Mouse (Mus musculus) forebrain, embryonic 11.5 days (tissue): ENCODE data around the gene Olfm2. TPM values are rescaled to one million over a fixed set of nuclear protein-coding genes. Genes with fewer than 3 reads are reported as not detected.
A peak's percentile ranks its signal among the peaks of the same experiment; 100 is the strongest.

ENCODE experiments used
- ATAC-seq: fragments of 200-750 bp; cut with Nextera tagmentation; replicated peaks from 2 replicates; pipeline ENCODE4 v1.8.0; 2017; ENCODE audit warnings: moderate TSS enrichment; ENCODE audit not compliant: low FRiP score
- DNase-seq: peaks from one replicate; pipeline ENCODE4 v3.0.0-alpha.2; 2017; ENCODE audit warnings: low spot score
- H3K27ac ChIP-seq: fragments of 300-500 bp; sonication (generic); 2 replicates; pipeline ENCODE4 v1.5.1; 2014; ENCODE audit warnings: low read depth, low read length
- H3K27me3 ChIP-seq: fragments of 300-500 bp; sonication (generic); 2 replicates; pipeline ENCODE4 v1.6.1; 2014; ENCODE audit warnings: mild to moderate bottlenecking, low read length, mixed read lengths; ENCODE audit not compliant: control insufficient read depth, insufficient read depth
- H3K36me3 ChIP-seq: fragments of 300-500 bp; sonication (generic); 2 replicates; pipeline ENCODE4 v1.6.1; 2014; ENCODE audit warnings: mild to moderate bottlenecking, low read length, moderate library complexity, mixed read lengths; ENCODE audit not compliant: control insufficient read depth, insufficient read depth
- H3K4me1 ChIP-seq: fragments of 300-500 bp; sonication (generic); replicated peaks from 2 replicates; pipeline ENCODE4 v1.6.1; 2014; ENCODE audit warnings: low read length, mixed read lengths; ENCODE audit not compliant: control insufficient read depth, insufficient read depth
- H3K4me2 ChIP-seq: fragments of 300-500 bp; sonication (generic); 2 replicates; pipeline ENCODE4 v1.6.1; 2014; ENCODE audit warnings: low read depth, mild to moderate bottlenecking, low read length, moderate library complexity, mixed read lengths; ENCODE audit not compliant: severe bottlenecking
- H3K4me3 ChIP-seq: fragments of 300-500 bp; sonication (generic); 2 replicates; pipeline ENCODE4 v1.5.1; 2014; ENCODE audit warnings: low read depth, low read length
- H3K9ac ChIP-seq: fragments of 300-500 bp; sonication (generic); 2 replicates; pipeline ENCODE4 v1.6.1; 2014; ENCODE audit warnings: low read length
- H3K9me3 ChIP-seq: fragments of 300-500 bp; sonication (generic); 2 replicates; pipeline ENCODE4 v1.6.1; 2016; ENCODE audit warnings: low read length, mixed read lengths; ENCODE audit not compliant: control insufficient read depth
- WGBS: fragments of 180-500 bp; shearing (Covaris S2); extraction: QIAGEN DNeasy Blood & Tissue Kit; methylation state at CpG from one replicate; pipeline ENCODE4 v1.1.7; 2014; 5-methylcytosine and 5-hydroxymethylcytosine counted together
- polyA plus RNA-seq: library from polyadenylated mRNA; unstranded; fragments of >200 nt; fragmentation: Nextera tagmentation; extraction: Ambion mirVana; gene quantifications from 2 replicates; pipeline ENCODE4 v1.2.1, GENCODE M21; 2014

The Olfm2 gene
- polyA plus RNA-seq, 1 experiment from 2014 or later, result 15.4 TPM

DNA sequence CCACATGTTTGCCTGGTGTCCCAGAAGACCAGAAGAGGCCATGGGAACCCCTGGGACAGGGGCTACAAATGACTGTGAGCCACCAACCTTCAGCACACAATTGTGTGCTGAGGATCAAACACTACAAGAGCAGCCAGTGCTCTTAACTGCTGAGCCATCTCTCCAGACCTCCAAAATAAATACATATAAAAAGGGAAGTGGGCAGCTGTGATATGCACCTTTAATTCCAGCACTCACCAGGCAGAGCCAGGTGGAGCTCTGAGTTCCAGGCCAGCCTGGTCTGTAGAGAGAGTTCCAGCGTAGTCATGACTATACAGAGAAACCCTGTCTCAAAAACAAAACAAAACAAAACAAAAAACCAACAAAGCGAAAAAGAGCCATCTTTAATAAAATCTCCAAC is 8.2 kb upstream of the Olfm2 start:
- DNase-seq (no peak), ATAC-seq (no peak)
- no peak overlapping the region for H3K9ac ChIP-seq
- H3K9me3 ChIP-seq, result no peaks in the 10 kb centered on the region
- H3K4me1 ChIP-seq, result no peaks in the 10 kb centered on the region
- no peaks in the 10 kb centered on the region for H3K27me3 ChIP-seq
- H3K27ac ChIP-seq, result no peak overlapping the region
- no peak overlapping the region for H3K4me2 ChIP-seq
- 86% methylated on average over 2 of the region's 2 CpGs for WGBS
- no peaks in the 10 kb centered on the region for H3K36me3 ChIP-seq
- H3K4me3 ChIP-seq, result no peak overlapping the region

DNA sequence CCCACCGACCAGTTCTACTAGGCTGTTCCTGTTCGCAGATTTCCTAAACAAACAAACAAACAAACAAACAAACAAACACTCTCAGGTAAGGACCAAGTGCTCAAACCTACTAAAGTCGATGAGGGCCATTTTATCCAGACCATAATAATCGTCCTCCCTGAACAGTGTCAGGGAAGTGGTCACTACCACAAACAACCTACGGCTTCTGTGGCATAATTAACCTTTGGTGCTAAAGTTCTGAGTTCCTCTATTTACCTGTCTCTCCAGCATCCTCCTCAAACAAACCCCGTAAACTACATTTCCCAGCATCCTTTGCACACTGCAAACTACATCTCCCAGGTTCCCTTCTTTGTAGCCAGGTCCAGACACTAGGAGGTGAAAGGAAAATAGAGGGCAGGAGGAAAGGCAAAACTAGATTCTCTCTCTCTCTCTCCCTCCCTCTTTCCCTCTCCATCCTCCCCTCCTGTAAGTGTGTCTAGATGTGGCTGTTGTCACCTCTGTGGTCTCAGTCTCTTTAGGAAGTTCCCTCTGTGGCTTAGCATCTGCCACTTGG is 5.4 kb upstream of the Olfm2 start:
- WGBS, result 58% methylated on average over 6 of the region's 6 CpGs
- no peak overlapping the region for H3K27ac ChIP-seq
- H3K9ac ChIP-seq, result no peak overlapping the region
- no peak for DNase-seq
- H3K4me1 ChIP-seq, result peaks cover 9% of the 10 kb centered on the region
- no peaks in the 10 kb centered on the region for H3K27me3 ChIP-seq
- peak; percentile 39 for ATAC-seq
- no peaks in the 10 kb centered on the region for H3K36me3 ChIP-seq
- no peak overlapping the region for H3K4me2 ChIP-seq
- H3K4me3 ChIP-seq, result no peak overlapping the region
- no peaks in the 10 kb centered on the region for H3K9me3 ChIP-seq

DNA sequence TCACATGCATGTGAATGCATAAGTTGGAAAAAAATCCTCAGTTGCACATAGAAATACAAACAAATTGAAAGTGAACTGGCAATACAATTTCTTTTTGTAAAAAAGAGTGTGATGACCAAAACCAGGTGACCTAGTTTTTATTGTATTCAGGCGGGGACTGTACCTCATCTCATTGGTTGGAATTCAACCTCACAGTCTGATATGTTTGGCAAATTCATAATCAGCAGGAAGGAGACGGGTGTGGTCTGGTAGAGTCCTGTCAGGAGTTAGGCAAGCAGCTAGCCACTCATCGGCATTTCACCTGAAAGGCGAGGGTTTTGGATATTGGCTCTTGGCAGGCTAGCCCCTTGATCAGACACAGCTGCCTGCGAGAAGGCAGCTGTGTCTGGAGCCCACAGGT is 3.1 kb upstream of the Olfm2 start:
- DNase-seq (no peak), ATAC-seq (no peak)
- Histone ChIP-seq H3K9ac (no peak overlapping the region), H3K36me3 (no peaks in the 10 kb centered on the region), H3K27me3 (peaks cover 18% of the 10 kb centered on the region), H3K4me2 (no peak overlapping the region), H3K4me1 (peaks cover 17% of the 10 kb centered on the region), H3K27ac (no peak overlapping the region), H3K9me3 (no peaks in the 10 kb centered on the region), H3K4me3 (no peak overlapping the region)
- WGBS, result 84% methylated on average over 5 of the region's 5 CpGs

DNA sequence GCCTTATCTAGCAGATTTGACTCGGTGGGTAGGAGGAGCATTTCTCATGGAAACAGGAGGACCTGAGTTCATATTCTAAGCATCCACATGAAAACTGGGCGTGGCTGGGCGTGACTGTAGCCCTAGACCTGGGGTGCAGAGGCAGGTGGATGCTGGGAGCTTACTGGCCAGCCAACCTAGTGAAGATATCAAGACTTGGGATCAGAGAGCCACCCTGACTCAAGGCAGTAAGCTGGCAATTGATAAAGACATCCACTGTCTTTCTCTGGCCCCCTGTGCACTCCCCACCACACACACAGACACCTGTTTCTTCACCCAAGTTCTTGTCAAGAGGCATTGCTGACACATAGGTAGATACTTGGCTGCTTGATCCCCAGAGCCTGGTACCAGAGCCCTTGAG is 2.4 kb upstream of the Olfm2 start:
- Histone ChIP-seq H3K27me3 (peaks cover 24% of the 10 kb centered on the region), H3K9me3 (no peaks in the 10 kb centered on the region), H3K4me2 (no peak overlapping the region), H3K36me3 (no peaks in the 10 kb centered on the region), H3K9ac (no peak overlapping the region), H3K4me1 (peaks cover 17% of the 10 kb centered on the region), H3K4me3 (no peak overlapping the region), H3K27ac (no peak overlapping the region)
- ATAC-seq, result no peak
- WGBS, result 82% methylated on average over 3 of the region's 3 CpGs
- no peak for DNase-seq

DNA sequence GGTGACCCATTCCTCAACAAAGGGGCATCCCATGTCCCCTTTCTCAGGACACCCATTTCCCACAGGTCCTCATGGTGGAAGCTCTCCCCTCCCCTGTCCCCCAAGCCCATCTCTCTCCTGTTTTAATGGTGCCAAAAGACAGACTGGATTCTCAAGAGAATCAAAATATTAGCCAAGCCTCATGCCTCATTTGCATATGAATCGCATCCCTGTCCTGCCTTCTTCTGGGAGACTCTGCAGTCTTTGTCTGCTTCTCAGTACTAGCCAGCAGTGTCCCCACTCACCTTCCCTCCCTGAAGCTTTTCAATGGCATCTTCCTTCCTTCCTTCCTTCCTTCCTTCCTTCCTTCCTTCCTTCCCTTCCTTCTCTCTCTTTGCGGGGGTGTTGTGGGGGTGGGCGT is 1.5 kb upstream of the Olfm2 start:
- Histone ChIP-seq H3K4me1 (peaks cover 17% of the 10 kb centered on the region), H3K27ac (no peak overlapping the region), H3K4me3 (no peak overlapping the region), H3K4me2 (no peak overlapping the region), H3K36me3 (no peaks in the 10 kb centered on the region), H3K9me3 (no peaks in the 10 kb centered on the region), H3K9ac (0 out of 2 replicates have a peak overlapping the region, but pooled peaks have one; percentile 14), H3K27me3 (peaks cover 24% of the 10 kb centered on the region)
- ATAC-seq (no peak), DNase-seq (no peak)
- 8% methylated on average over 3 of the region's 3 CpGs for WGBS

DNA sequence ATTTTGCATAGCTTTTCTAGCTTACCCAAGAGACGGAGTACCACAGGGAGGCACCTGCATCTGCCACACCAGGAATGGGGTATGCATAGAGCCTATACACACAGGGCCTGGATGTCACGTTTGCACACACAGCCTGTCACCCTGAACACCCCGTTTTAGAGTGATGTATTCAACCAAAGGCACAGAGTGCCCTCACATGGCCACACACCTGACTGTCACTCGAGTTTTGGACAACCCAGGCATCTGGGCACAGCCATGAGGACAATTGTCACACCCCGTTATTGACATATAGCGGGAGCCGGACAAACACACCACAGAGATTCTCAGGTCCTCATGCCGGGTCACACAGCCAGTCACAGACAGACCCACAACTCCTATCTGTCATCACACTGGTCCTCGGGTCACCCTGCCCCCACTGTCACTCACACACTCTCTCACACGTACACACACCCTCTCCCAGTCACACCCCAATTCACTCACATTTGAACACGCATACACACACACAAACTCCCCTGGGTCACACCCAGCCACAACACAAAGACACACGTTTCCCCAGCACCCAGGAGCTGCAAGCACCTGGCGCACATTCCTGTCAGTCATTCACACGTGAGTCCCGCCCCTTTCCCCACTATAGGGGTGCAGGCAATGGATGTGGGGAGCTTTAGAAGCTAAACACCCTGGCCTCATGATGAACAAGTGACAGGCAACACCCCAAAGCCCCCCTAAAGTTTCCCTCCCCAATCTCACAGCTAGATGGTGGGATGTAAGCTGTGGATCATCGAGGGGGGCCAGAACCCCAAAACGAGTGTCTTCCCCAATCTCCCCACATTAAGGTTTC is 801 bp downstream of the Olfm2 start:
- ATAC-seq (peak; percentile 1; the same call in 1 of the 2 replicates), DNase-seq (no peak)
- H3K27ac ChIP-seq, result no peak overlapping the region

DNA sequence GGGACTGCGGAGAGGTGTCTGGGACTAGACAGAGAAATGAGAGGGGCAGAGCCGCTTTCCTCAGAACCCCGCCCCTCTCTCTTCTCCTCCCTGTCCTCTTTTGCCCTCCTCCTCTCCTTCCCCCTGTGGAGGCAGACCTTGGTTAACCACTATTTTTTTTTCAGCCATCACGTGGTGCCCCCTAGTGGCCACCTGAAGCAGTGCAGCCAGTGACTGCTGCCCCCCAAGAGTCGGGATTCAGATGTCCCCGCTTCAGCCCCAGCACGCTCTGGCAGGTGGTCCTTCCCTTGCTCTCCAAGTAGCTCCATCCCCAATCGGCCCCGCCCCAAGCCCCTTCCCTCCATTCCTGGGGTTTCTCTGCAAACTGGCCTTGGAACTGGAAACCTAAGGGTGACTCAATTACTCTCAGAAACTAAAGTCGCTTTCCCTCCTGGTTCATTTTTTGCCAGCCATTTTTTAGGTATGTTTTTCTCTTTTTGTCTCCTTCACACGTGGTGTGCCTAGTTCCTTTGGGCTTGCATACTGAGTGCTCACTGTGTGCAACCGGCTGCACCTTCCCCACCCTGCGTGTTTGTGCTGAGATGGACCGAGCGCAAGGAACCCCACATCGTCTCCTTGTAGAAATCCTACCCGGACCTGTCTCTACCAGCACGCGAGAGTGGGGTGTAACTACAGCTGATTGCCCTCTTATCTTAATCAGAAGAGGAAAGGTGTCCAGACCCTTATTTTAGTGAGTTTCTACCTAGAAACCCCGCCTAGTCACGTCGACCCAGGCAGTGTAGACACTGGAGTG is 2.0 kb downstream of the Olfm2 start:
- Histone ChIP-seq H3K36me3 (no peaks in the 10 kb centered on the region), H3K4me3 (no peak overlapping the region), H3K4me1 (peaks cover 17% of the 10 kb centered on the region), H3K9ac (no peak overlapping the region), H3K9me3 (no peaks in the 10 kb centered on the region), H3K27me3 (peaks cover 24% of the 10 kb centered on the region), H3K27ac (no peak overlapping the region), H3K4me2 (no peak overlapping the region)
- WGBS, result 11% methylated on average over 22 of the region's 22 CpGs
- DNase-seq, result peak; percentile 73
- ATAC-seq, result no peak

More for the DNA sequence above, 801 bp downstream of the Olfm2 start:
- peak overlapping the region; percentile 46 for H3K9ac ChIP-seq
- H3K36me3 ChIP-seq, result no peaks in the 10 kb centered on the region
- peak overlapping the region; percentile 44 for H3K4me3 ChIP-seq
- H3K4me2 ChIP-seq, result peak overlapping the region; percentile 59
- H3K4me1 ChIP-seq, result peaks cover 17% of the 10 kb centered on the region
- peaks cover 24% of the 10 kb centered on the region for H3K27me3 ChIP-seq
- 11% methylated on average over 17 of the region's 17 CpGs for WGBS
- no peaks in the 10 kb centered on the region for H3K9me3 ChIP-seq

DNA sequence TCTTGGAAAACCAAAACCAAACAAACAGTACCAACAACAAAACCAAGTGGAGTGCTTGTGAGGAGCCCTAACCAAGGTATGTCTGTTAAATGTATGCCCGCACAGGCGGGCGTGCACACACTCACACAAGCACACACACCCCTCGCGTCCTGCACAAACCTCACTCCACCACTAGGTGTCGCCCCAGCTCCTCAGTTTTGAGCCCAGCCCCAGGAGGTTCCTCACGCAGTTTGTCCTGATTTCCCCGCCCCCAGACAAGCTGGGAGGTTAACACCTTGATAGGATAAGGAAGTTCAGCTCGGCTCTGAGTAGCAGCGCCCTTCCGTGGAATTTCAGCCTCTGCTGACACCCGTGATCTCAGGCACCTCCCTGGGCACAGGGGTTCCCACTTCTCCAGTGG is 5.7 kb downstream of the Olfm2 start:
- peak; percentile 54 for ATAC-seq
- no peak overlapping the region for H3K4me2 ChIP-seq

More for the DNA sequence above, 5.7 kb downstream of the Olfm2 start:
- Histone ChIP-seq H3K27ac (no peak overlapping the region), H3K4me3 (no peak overlapping the region), H3K27me3 (peaks cover 18% of the 10 kb centered on the region), H3K4me1 (no peaks in the 10 kb centered on the region), H3K9me3 (no peaks in the 10 kb centered on the region), H3K9ac (no peak overlapping the region), H3K36me3 (no peaks in the 10 kb centered on the region)
- WGBS, result 2% methylated on average over 12 of the region's 12 CpGs
- peak; percentile 92 for DNase-seq
